Mouse (Mus musculus): Measurements from ENCODE around the gene Serpinb12. TPM values are rescaled to one million over a fixed set of nuclear protein-coding genes. Genes with fewer than 3 reads are reported as not detected.

Serpinb12 gene
- polyA plus RNA-seq, 1 experiment from 2014 or later, result 0.77 TPM

- no peak overlapping the region for H3K4me3 ChIP-seq (ENCODE audit: low read depth, low read length)
- H3K9ac ChIP-seq (replicated peaks; ENCODE audit: low read depth, low read length), result no peak overlapping the region
- WGBS, result 88% methylated on average over 1 of the region's 1 CpGs
- no peaks in the 10 kb centered on the region for H3K4me1 ChIP-seq (ENCODE audit: control insufficient read depth, insufficient read depth, low read length)
- no peak for ATAC-seq (ENCODE audit: insufficient number of reproducible peaks, insufficient read depth, low FRiP score, low read depth)
- H3K27ac ChIP-seq (ENCODE audit: low read length), result no peak overlapping the region
- H3K27me3 ChIP-seq (ENCODE audit: control insufficient read depth, insufficient read depth, low read length), result no peaks in the 10 kb centered on the region
- H3K4me2 ChIP-seq (replicated peaks; ENCODE audit: low read depth, low read length), result no peak overlapping the region
- H3K36me3 ChIP-seq (ENCODE audit: control insufficient read depth, insufficient read depth, low read length), result no peaks in the 10 kb centered on the region
- no peaks in the 10 kb centered on the region for H3K9me3 ChIP-seq (ENCODE audit: control insufficient read depth, low read depth, low read length)
Observed at GRCm38 (mm10) chr1:106983092-106983491, 48.8 kb downstream of the Serpinb12 start.

- ATAC-seq (ENCODE audit: insufficient number of reproducible peaks, insufficient read depth, low FRiP score, low read depth), result no peak
- no peaks in the 10 kb centered on the region for H3K9me3 ChIP-seq (ENCODE audit: control insufficient read depth, low read depth, low read length)
- H3K4me3 ChIP-seq (ENCODE audit: low read depth, low read length), result no peak overlapping the region
- no peaks in the 10 kb centered on the region for H3K4me1 ChIP-seq (ENCODE audit: control insufficient read depth, insufficient read depth, low read length)
- H3K4me2 ChIP-seq (replicated peaks; ENCODE audit: low read depth, low read length), result no peak overlapping the region
- 68% methylated on average over 2 of the region's 2 CpGs for WGBS
- H3K27me3 ChIP-seq (ENCODE audit: control insufficient read depth, insufficient read depth, low read length), result no peaks in the 10 kb centered on the region
- H3K9ac ChIP-seq (replicated peaks; ENCODE audit: low read depth, low read length), result no peak overlapping the region
- no peaks in the 10 kb centered on the region for H3K36me3 ChIP-seq (ENCODE audit: control insufficient read depth, insufficient read depth, low read length)
- no peak overlapping the region for H3K27ac ChIP-seq (ENCODE audit: low read length)
Observed at GRCm38 (mm10) chr1:106983865-106984264, 49.6 kb downstream of the Serpinb12 start.

- Histone ChIP-seq H3K27me3 (ENCODE audit: control insufficient read depth, insufficient read depth, low read length) (no peaks in the 10 kb centered on the region), H3K4me1 (ENCODE audit: control insufficient read depth, insufficient read depth, low read length) (no peaks in the 10 kb centered on the region), H3K36me3 (ENCODE audit: control insufficient read depth, insufficient read depth, low read length) (no peaks in the 10 kb centered on the region), H3K4me3 (ENCODE audit: low read depth, low read length) (no peak overlapping the region), H3K4me2 (replicated peaks; ENCODE audit: low read depth, low read length) (no peak overlapping the region), H3K27ac (ENCODE audit: low read length) (no peak overlapping the region), H3K9me3 (ENCODE audit: control insufficient read depth, low read depth, low read length) (no peaks in the 10 kb centered on the region), H3K9ac (replicated peaks; ENCODE audit: low read depth, low read length) (no peak overlapping the region)
- WGBS, result 68% methylated on average over 13 of the region's 13 CpGs
- ATAC-seq (ENCODE audit: insufficient number of reproducible peaks, insufficient read depth, low FRiP score, low read depth), result no peak
Observed at GRCm38 (mm10) chr1:107000424-107000823, 66.2 kb downstream of the Serpinb12 start.

GRCm38 (mm10) chr1:107001754-107002153 is 67.5 kb downstream of the Serpinb12 start:
- no peak overlapping the region for H3K27ac ChIP-seq (ENCODE audit: low read length)
- no peak overlapping the region for H3K4me3 ChIP-seq (ENCODE audit: low read depth, low read length)
- no peak for ATAC-seq (ENCODE audit: insufficient number of reproducible peaks, insufficient read depth, low FRiP score, low read depth)
- H3K9ac ChIP-seq (replicated peaks; ENCODE audit: low read depth, low read length), result no peak overlapping the region
- no peaks in the 10 kb centered on the region for H3K27me3 ChIP-seq (ENCODE audit: control insufficient read depth, insufficient read depth, low read length)
- WGBS, result 88% methylated on average over 2 of the region's 2 CpGs
- no peaks in the 10 kb centered on the region for H3K36me3 ChIP-seq (ENCODE audit: control insufficient read depth, insufficient read depth, low read length)
- H3K4me1 ChIP-seq (ENCODE audit: control insufficient read depth, insufficient read depth, low read length), result no peaks in the 10 kb centered on the region
- H3K4me2 ChIP-seq (replicated peaks; ENCODE audit: low read depth, low read length), result no peak overlapping the region
- H3K9me3 ChIP-seq (ENCODE audit: control insufficient read depth, low read depth, low read length), result no peaks in the 10 kb centered on the region

GRCm38 (mm10) chr1:107006316-107006715 is 72.1 kb downstream of the Serpinb12 start:
- H3K9me3 ChIP-seq (ENCODE audit: control insufficient read depth, low read depth, low read length), result no peaks in the 10 kb centered on the region
- H3K27me3 ChIP-seq (ENCODE audit: control insufficient read depth, insufficient read depth, low read length), result no peaks in the 10 kb centered on the region
- H3K4me3 ChIP-seq (ENCODE audit: low read depth, low read length), result no peak overlapping the region
- H3K4me2 ChIP-seq (replicated peaks; ENCODE audit: low read depth, low read length), result no peak overlapping the region
- H3K4me1 ChIP-seq (ENCODE audit: control insufficient read depth, insufficient read depth, low read length), result no peaks in the 10 kb centered on the region
- no peak for ATAC-seq (ENCODE audit: insufficient number of reproducible peaks, insufficient read depth, low FRiP score, low read depth)
- H3K36me3 ChIP-seq (ENCODE audit: control insufficient read depth, insufficient read depth, low read length), result no peaks in the 10 kb centered on the region
- no peak overlapping the region for H3K27ac ChIP-seq (ENCODE audit: low read length)
- 60% methylated on average over 3 of the region's 3 CpGs for WGBS
- H3K9ac ChIP-seq (replicated peaks; ENCODE audit: low read depth, low read length), result no peak overlapping the region

Other genes with a start within 250 kb of the Serpinb12 start
- 16.2 and 19.2 TPM in 2 replicates for gene Bcl2, start 220.2 kb upstream of the Serpinb12 start, polyA plus RNA-seq (2014; fragmentation: Nextera tagmentation; extraction: Ambion mirVana)
- gene Kdsr, start 174.7 kb upstream of the Serpinb12 start, polyA plus RNA-seq (2014; fragmentation: Nextera tagmentation; extraction: Ambion mirVana), result 18.4 and 19.2 TPM in 2 replicates
- gene Vps4b, start 137.7 kb upstream of the Serpinb12 start, polyA plus RNA-seq (2014; fragmentation: Nextera tagmentation; extraction: Ambion mirVana), result 74.1 and 82.3 TPM in 2 replicates
- gene Serpinb5, start 73.3 kb upstream of the Serpinb12 start, polyA plus RNA-seq (2014; fragmentation: Nextera tagmentation; extraction: Ambion mirVana), result 29.4 and 32.8 TPM in 2 replicates
- not detected in 2 replicates for gene Serpinb13, start 46.5 kb downstream of the Serpinb12 start, polyA plus RNA-seq (2014; fragmentation: Nextera tagmentation; extraction: Ambion mirVana)
- gene Serpinb3a, start 117.9 kb downstream of the Serpinb12 start, polyA plus RNA-seq (2014; fragmentation: Nextera tagmentation; extraction: Ambion mirVana), result 0.14 and 0.25 TPM in 2 replicates
- gene Serpinb3d, start 149.1 kb downstream of the Serpinb12 start, polyA plus RNA-seq (2014; fragmentation: Nextera tagmentation; extraction: Ambion mirVana), result not detected in 2 replicates